Mouse (Mus musculus) gastrocnemius, postnatal 25 days (tissue): Measurements from ENCODE around the gene Mageb5. TPM values are rescaled to one million over a fixed set of nuclear protein-coding genes. Genes with fewer than 3 reads are reported as not detected.
"Not testable (repeated sequence)": the region's sequence is repeated elsewhere in the genome, so short reads cannot be mapped to it uniquely, and the experiment has no call there.

Experiments used
- DNase-seq: peaks from one replicate; pipeline ENCODE4 v3.0.0; 2022
- long read RNA-seq, 2 experiments: library from polyadenylated mRNA; stranded (forward); transcript quantifications; one replicate each; pipeline ENCODE4 v2.0.0; 2021
- total RNA-seq, 2 experiments: library from RNA; stranded (reverse); gene quantifications; 1 replicate in 1 of 2; 2 replicates in 1 of 2; pipeline ENCODE4 v1.2.3; 2021

The Mageb5 gene
- not detected for total RNA-seq
- long read RNA-seq, experiment 1, result 0 reads
- long read RNA-seq, experiment 2, result 0 reads

GRCm38 (mm10) chrX:91782918-91783317 lies at the start of gene Mageb5:
TSS of gene Mageb5 (minus strand) at chrX:91783018.
- not testable (repeated sequence) for DNase-seq

- DNase-seq, result not testable (repeated sequence)
These were observed 23.1 kb downstream of the Mageb5 start for GRCm38 (mm10) chrX:91759591-91760226.

Other genes with a start within 250 kb of the Mageb5 start
- gene 1700084M14Rik, start 207.1 kb downstream of the Mageb5 start, total RNA-seq, result not detected
- not detected for gene Gm14781, start 150.8 kb downstream of the Mageb5 start, total RNA-seq
- not detected for gene Mageb1, start 233.3 kb upstream of the Mageb5 start, total RNA-seq